Mouse (Mus musculus): ENCODE measurements around the gene Ovol1. TPM values are rescaled to one million over a fixed set of nuclear protein-coding genes. Genes with fewer than 3 reads are reported as not detected.

The Ovol1 gene
- total and polyA plus RNA-seq, 3 experiments: 0.05 TPM; not detected in 2

DNA sequence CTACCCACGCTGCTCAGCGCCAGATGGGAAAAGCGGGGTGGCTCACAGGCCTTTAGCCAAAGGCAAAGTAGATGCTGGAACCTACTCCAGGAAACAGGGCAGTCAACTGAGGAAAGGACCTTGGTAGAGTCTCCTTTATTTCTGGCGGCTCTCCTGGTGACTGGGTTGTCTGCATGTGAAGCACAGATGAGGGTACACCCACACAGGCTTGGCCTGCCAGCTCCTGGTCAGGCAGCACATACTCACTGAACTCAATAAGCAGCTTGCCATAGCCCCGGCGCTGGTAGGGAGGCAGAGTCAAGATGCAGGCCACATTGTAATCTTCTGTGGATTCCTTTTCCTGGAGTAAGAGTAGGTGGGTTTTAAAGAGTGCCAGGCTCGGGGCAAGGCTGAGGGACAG lies 44.7 kb upstream of the Ovol1 start:
- ATAC-seq (ENCODE audit: extremely low read depth, insufficient number of reproducible peaks, low FRiP score, poor library complexity, severe bottlenecking) (no peak), DNase-seq (ENCODE audit: low spot score) (no peak)
- Histone ChIP-seq H3K4me3 (ENCODE audit: low read depth, low read length) (no peak overlapping the region), H3K36me3 (replicated peaks) (peaks cover 75% of the 10 kb centered on the region), H3K4me1 (ENCODE audit: insufficient read depth, low read depth, low read length) (peaks cover 79% of the 10 kb centered on the region), H3K27me3 (ENCODE audit: insufficient read depth, low read length) (no peaks in the 10 kb centered on the region), H3K9me3 (replicated peaks) (no peaks in the 10 kb centered on the region)
- TF ChIP-seq GATA2 (IDR thresholded peaks at IDR 0.05; ENCODE audit: borderline replicate concordance, low read depth, low read length): no peak
- no peak for TF ChIP-seq POLR2AphosphoS5 (IDR thresholded peaks at IDR 0.05; ENCODE audit: insufficient replicate concordance, low read depth, low read length)
- TF ChIP-seq TAL1 (conservative IDR thresholded peaks at IDR 0.05; ENCODE audit: low read depth, low read length): no peak
- TF ChIP-seq GATA1 (IDR thresholded peaks at IDR 0.05; ENCODE audit: borderline replicate concordance, low read length): no peak
- TF ChIP-seq CTCF (IDR thresholded peaks at IDR 0.05; ENCODE audit: low read depth, low read length): no peak

- Histone ChIP-seq H3K9me3 (replicated peaks) (no peaks in the 10 kb centered on the region), H3K27me3 (ENCODE audit: insufficient read depth, low read length) (no peaks in the 10 kb centered on the region), H3K4me3 (ENCODE audit: low read depth, low read length) (peak overlapping the region; percentile 9; the same call in 1 of the 2 replicates), H3K36me3 (replicated peaks) (peaks cover 67% of the 10 kb centered on the region), H3K4me1 (ENCODE audit: insufficient read depth, low read depth, low read length) (peaks cover 66% of the 10 kb centered on the region)
- no peak for TF ChIP-seq CTCF (IDR thresholded peaks at IDR 0.05; ENCODE audit: low read depth, low read length)
- TF ChIP-seq GATA1 (IDR thresholded peaks at IDR 0.05; ENCODE audit: borderline replicate concordance, low read length): no peak
- TF ChIP-seq POLR2AphosphoS5 (IDR thresholded peaks at IDR 0.05; ENCODE audit: insufficient replicate concordance, low read depth, low read length): no peak
- TF ChIP-seq GATA2 (IDR thresholded peaks at IDR 0.05; ENCODE audit: borderline replicate concordance, low read depth, low read length): no peak
- no peak for TF ChIP-seq TAL1 (conservative IDR thresholded peaks at IDR 0.05; ENCODE audit: low read depth, low read length)
- ATAC-seq (ENCODE audit: extremely low read depth, insufficient number of reproducible peaks, low FRiP score, poor library complexity, severe bottlenecking) (no peak), DNase-seq (ENCODE audit: low spot score) (no peak)
These were observed 43.2 kb upstream of the Ovol1 start for GRCm38 (mm10) chr19:5603664-5604063.

- DNase-seq (ENCODE audit: low spot score): peak; percentile 82
- no peak for TF ChIP-seq GATA1 (IDR thresholded peaks at IDR 0.05; ENCODE audit: borderline replicate concordance, low read length)
- no peak for TF ChIP-seq TAL1 (conservative IDR thresholded peaks at IDR 0.05; ENCODE audit: low read depth, low read length)
- TF ChIP-seq POLR2AphosphoS5 (IDR thresholded peaks at IDR 0.05; ENCODE audit: insufficient replicate concordance, low read depth, low read length): no peak
- no peak for TF ChIP-seq CTCF (IDR thresholded peaks at IDR 0.05; ENCODE audit: low read depth, low read length)
- no peak for TF ChIP-seq GATA2 (IDR thresholded peaks at IDR 0.05; ENCODE audit: borderline replicate concordance, low read depth, low read length)
- Histone ChIP-seq H3K9me3 (replicated peaks) (peaks cover 3% of the 10 kb centered on the region; the same call in 1 of the 2 replicates), H3K4me3 (ENCODE audit: low read depth, low read length) (peak within 1 kb of the TSS; percentile 93), H3K27me3 (ENCODE audit: insufficient read depth, low read length) (peaks cover 7% of the 10 kb centered on the region), H3K4me1 (ENCODE audit: insufficient read depth, low read depth, low read length) (peaks cover 54% of the 10 kb centered on the region), H3K36me3 (replicated peaks) (peaks cover 50% of the 10 kb centered on the region)
- peak; percentile 64 for ATAC-seq (ENCODE audit: extremely low read depth, insufficient number of reproducible peaks, low FRiP score, poor library complexity, severe bottlenecking)
These were observed 41.5 kb upstream of the Ovol1 start, which contains the start of gene Rnaseh2c for GRCm38 (mm10) chr19:5601752-5602541. Gene Rnaseh2c, plus strand, starts transcription at chr19:5601873.

DNA sequence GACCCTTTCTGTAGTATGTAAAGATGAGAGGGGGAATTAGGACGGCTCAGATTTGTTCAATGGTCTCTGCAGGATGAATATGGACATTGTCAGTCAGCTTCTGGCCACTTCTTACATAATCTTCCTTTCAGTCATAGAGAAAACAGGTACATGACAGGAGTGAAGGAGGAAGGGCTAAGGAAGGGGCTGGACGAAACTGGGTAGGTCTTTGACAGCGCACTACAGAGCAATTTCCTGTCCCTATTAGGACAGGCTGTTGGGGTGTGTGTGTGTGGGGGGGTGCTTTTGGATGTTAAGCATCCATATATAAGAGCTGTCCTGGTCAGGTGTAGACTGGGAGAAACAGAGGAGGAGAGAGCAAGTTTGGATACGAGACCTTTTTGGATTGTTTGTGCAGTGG lies 38.8 kb upstream of the Ovol1 start:
- TF ChIP-seq POLR2AphosphoS5 (IDR thresholded peaks at IDR 0.05; ENCODE audit: insufficient replicate concordance, low read depth, low read length) (no peak), CTCF (IDR thresholded peaks at IDR 0.05; ENCODE audit: low read depth, low read length) (no peak), TAL1 (conservative IDR thresholded peaks at IDR 0.05; ENCODE audit: low read depth, low read length) (no peak), GATA2 (IDR thresholded peaks at IDR 0.05; ENCODE audit: borderline replicate concordance, low read depth, low read length) (no peak), GATA1 (IDR thresholded peaks at IDR 0.05; ENCODE audit: borderline replicate concordance, low read length) (no peak)

GRCm38 (mm10) chr19:5591888-5592287 lies 31.4 kb upstream of the Ovol1 start:
- Histone ChIP-seq H3K27me3 (ENCODE audit: insufficient read depth, low read length) (peaks cover 26% of the 10 kb centered on the region), H3K4me1 (ENCODE audit: insufficient read depth, low read depth, low read length) (no peaks in the 10 kb centered on the region), H3K36me3 (replicated peaks) (no peaks in the 10 kb centered on the region), H3K9me3 (replicated peaks) (peaks cover 3% of the 10 kb centered on the region; the same call in 1 of the 2 replicates), H3K4me3 (ENCODE audit: low read depth, low read length) (no peak overlapping the region)
- no peak for TF ChIP-seq CTCF (IDR thresholded peaks at IDR 0.05; ENCODE audit: low read depth, low read length)
- ATAC-seq (ENCODE audit: extremely low read depth, insufficient number of reproducible peaks, low FRiP score, poor library complexity, severe bottlenecking) (no peak), DNase-seq (ENCODE audit: low spot score) (no peak)

More for the DNA sequence above, 38.8 kb upstream of the Ovol1 start:
- Histone ChIP-seq H3K27me3 (ENCODE audit: insufficient read depth, low read length) (peaks cover 21% of the 10 kb centered on the region), H3K9me3 (replicated peaks) (peaks cover 3% of the 10 kb centered on the region; the same call in 1 of the 2 replicates), H3K4me3 (ENCODE audit: low read depth, low read length) (no peak overlapping the region), H3K4me1 (ENCODE audit: insufficient read depth, low read depth, low read length) (peaks cover 34% of the 10 kb centered on the region), H3K36me3 (replicated peaks) (peaks cover 23% of the 10 kb centered on the region)
- DNase-seq (ENCODE audit: low spot score): no peak
- no peak for ATAC-seq (ENCODE audit: extremely low read depth, insufficient number of reproducible peaks, low FRiP score, poor library complexity, severe bottlenecking)

- Histone ChIP-seq H3K4me1 (ENCODE audit: insufficient read depth, low read depth, low read length) (no peaks in the 10 kb centered on the region; the same call in 1 of the 2 replicates), H3K27me3 (ENCODE audit: insufficient read depth, low read length) (peaks cover 31% of the 10 kb centered on the region), H3K9me3 (replicated peaks) (peaks cover 3% of the 10 kb centered on the region; the same call in 1 of the 2 replicates), H3K36me3 (replicated peaks) (no peaks in the 10 kb centered on the region), H3K4me3 (ENCODE audit: low read depth, low read length) (no peak overlapping the region)
- ATAC-seq (ENCODE audit: extremely low read depth, insufficient number of reproducible peaks, low FRiP score, poor library complexity, severe bottlenecking) (no peak), DNase-seq (ENCODE audit: low spot score) (no peak)
- TF ChIP-seq POLR2AphosphoS5 (IDR thresholded peaks at IDR 0.05; ENCODE audit: insufficient replicate concordance, low read depth, low read length): no peak
- no peak for TF ChIP-seq TAL1 (conservative IDR thresholded peaks at IDR 0.05; ENCODE audit: low read depth, low read length)
- no peak for TF ChIP-seq CTCF (IDR thresholded peaks at IDR 0.05; ENCODE audit: low read depth, low read length)
- no peak for TF ChIP-seq GATA1 (IDR thresholded peaks at IDR 0.05; ENCODE audit: borderline replicate concordance, low read length)
- no peak for TF ChIP-seq GATA2 (IDR thresholded peaks at IDR 0.05; ENCODE audit: borderline replicate concordance, low read depth, low read length)
These were observed 28.7 kb upstream of the Ovol1 start for GRCm38 (mm10) chr19:5589159-5589558.
